Mouse (Mus musculus) kidney, postnatal 0 days (tissue): Measurements from ENCODE around the gene Opa3. TPM values are rescaled to one million over a fixed set of nuclear protein-coding genes. Genes with fewer than 3 reads are reported as not detected.

Source experiments
- ATAC-seq: fragments of 200-750 bp; cut with Nextera tagmentation; replicated peaks from 2 replicates; pipeline ENCODE4 v1.8.0; 2017; ENCODE audit warnings: low read depth, moderate number of reproducible peaks, moderate TSS enrichment, moderate library complexity; ENCODE audit not compliant: low FRiP score
- DNase-seq: peaks from one replicate; pipeline ENCODE4 v3.0.0-alpha.2; 2016; ENCODE audit warnings: low spot score
- H3K27ac ChIP-seq: fragments of 300-500 bp; sonication (generic); 2 replicates; pipeline ENCODE4 v1.5.1; 2014; ENCODE audit warnings: mild to moderate bottlenecking
- H3K27me3 ChIP-seq: fragments of 300-500 bp; sonication (generic); 2 replicates; pipeline ENCODE4 v1.6.1; 2014; ENCODE audit warnings: low read length, mixed read lengths; ENCODE audit not compliant: insufficient read depth
- H3K36me3 ChIP-seq: fragments of 300-500 bp; sonication (generic); 2 replicates; pipeline ENCODE4 v1.6.1; 2014; ENCODE audit warnings: low read length, mixed read lengths; ENCODE audit not compliant: insufficient read depth
- H3K4me1 ChIP-seq: fragments of 300-500 bp; sonication (generic); replicated peaks from 2 replicates; pipeline ENCODE4 v1.6.1; 2014; ENCODE audit warnings: antibody characterized with exemption, low read length, mixed read lengths; ENCODE audit not compliant: insufficient read depth
- H3K4me2 ChIP-seq: fragments of 300-500 bp; sonication (generic); 2 replicates; pipeline ENCODE4 v1.6.1; 2014; ENCODE audit warnings: mild to moderate bottlenecking, low read length, moderate library complexity, mixed read lengths
- H3K4me3 ChIP-seq: fragments of 300-500 bp; sonication (generic); replicated peaks from 2 replicates; pipeline ENCODE4 v1.5.1; 2014; ENCODE audit warnings: low read depth, low read length
- H3K9ac ChIP-seq: fragments of 300-500 bp; sonication (generic); 2 replicates; pipeline ENCODE4 v1.6.1; 2014; ENCODE audit warnings: low read depth, low read length
- H3K9me3 ChIP-seq: fragments of 300-500 bp; sonication (generic); replicated peaks from 2 replicates; pipeline ENCODE4 v1.6.1; 2016; ENCODE audit warnings: low read length, inconsistent platforms, mixed read lengths
- CTCF ChIP-seq: IDR thresholded peaks from 2 replicates; pipeline ENCODE4 v1.5.1; 2016; ENCODE audit warnings: antibody characterized with exemption, low read depth, mild to moderate bottlenecking, moderate library complexity
- WGBS: fragments of 180-500 bp; shearing (Covaris S2); extraction: QIAGEN DNeasy Blood & Tissue Kit; methylation state at CpG from one replicate; pipeline ENCODE4 v1.1.7; 2014; 5-methylcytosine and 5-hydroxymethylcytosine counted together
- polyA plus RNA-seq: library from polyadenylated mRNA; unstranded; fragments of >200 nt; fragmentation: Nextera tagmentation; extraction: Ambion mirVana; gene quantifications from 2 replicates; pipeline ENCODE4 v1.2.1, GENCODE M21; 2015

The Opa3 gene
- polyA plus RNA-seq, 1 experiment from 2014 or later: 30.4 TPM

- Histone ChIP-seq H3K27me3 (no peaks in the 10 kb centered on the region), H3K4me1 (0 out of 2 replicates have a peak, but pooled peaks cover 3% of the 10 kb centered on the region), H3K27ac (no peak overlapping the region), H3K9ac (no peak overlapping the region), H3K4me2 (no peak overlapping the region), H3K9me3 (no peaks in the 10 kb centered on the region), H3K36me3 (no peaks in the 10 kb centered on the region), H3K4me3 (no peak overlapping the region)
- 90% methylated on average over 14 of the region's 14 CpGs for WGBS
- TF ChIP-seq CTCF: no peak
- DNase-seq: no peak
- ATAC-seq: no peak
Observed at GRCm38 (mm10) chr7:19222875-19223274, 5.3 kb upstream of the Opa3 start.

- no peak for DNase-seq
- 78% methylated on average over 4 of the region's 4 CpGs for WGBS
- peaks cover 9% of the 10 kb centered on the region; the same call in 1 of the 2 replicates for H3K4me1 ChIP-seq
Observed at GRCm38 (mm10) chr7:19224933-19225332, 3.2 kb upstream of the Opa3 start.

DNA sequence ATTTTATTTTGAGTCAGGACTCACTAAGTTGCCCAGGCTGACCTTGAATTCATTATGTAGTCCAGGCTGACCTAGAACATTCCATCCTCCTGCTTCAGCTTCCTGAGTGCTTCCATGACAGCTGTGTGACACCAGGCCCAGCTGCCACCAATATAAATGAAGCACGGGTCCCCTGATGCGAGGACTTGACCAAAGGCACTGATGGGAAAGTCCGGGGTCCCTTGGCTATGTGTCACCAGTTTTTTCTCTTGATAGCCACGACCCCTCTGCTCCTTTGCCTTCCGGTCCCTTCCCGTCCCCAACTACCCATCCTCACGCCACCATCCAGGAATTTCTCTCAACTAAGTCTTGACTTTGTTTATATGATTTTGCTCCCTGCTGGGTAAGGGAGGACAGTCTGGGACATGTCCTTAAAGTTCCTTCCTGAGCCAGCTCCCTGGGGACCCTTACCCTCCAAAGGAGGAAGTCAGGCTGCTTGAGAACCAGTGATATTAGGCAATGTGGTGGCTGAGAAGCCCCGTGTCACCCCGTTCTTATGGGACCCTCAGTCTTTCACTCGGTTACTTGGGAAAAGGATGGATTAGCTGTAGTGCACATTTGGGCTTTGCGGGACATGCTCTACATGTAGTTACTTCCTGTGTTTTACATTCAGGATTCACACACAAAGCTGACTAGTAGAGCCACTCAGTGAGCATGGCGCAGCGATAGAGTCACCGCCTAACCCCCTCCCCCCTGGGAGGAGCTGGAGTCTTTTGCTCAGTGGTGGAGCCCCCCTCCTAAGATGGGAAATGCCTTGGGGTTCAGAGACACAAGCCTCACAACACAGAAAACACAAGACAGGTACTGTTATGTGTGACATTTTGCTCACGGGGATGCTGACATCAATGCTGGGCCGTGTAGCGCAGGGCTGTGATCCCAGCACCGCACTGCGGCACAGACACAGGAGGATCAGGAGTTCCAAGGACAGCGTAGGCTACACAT is 1.0 kb upstream of the Opa3 start:
- DNase-seq: peak; percentile 68
- peak overlapping the region; percentile 80 for H3K4me2 ChIP-seq
- H3K4me3 ChIP-seq: peak overlapping the region; percentile 62

More at GRCm38 (mm10) chr7:19224933-19225332, 3.2 kb upstream of the Opa3 start:
- TF ChIP-seq CTCF: no peak
- no peaks in the 10 kb centered on the region for H3K9me3 ChIP-seq
- no peak overlapping the region for H3K27ac ChIP-seq
- no peaks in the 10 kb centered on the region for H3K36me3 ChIP-seq
- H3K27me3 ChIP-seq: no peaks in the 10 kb centered on the region
- no peak overlapping the region for H3K4me2 ChIP-seq
- ATAC-seq: no peak
- no peak overlapping the region for H3K4me3 ChIP-seq
- H3K9ac ChIP-seq: no peak overlapping the region

GRCm38 (mm10) chr7:19228793-19229148 is 637 bp downstream of the Opa3 start:
- under 1% methylated on average over 14 of the region's 14 CpGs for WGBS
- H3K9ac ChIP-seq: peak overlapping the region; percentile 57
- TF ChIP-seq CTCF: no peak

More for the DNA sequence above, 1.0 kb upstream of the Opa3 start:
- H3K36me3 ChIP-seq: no peaks in the 10 kb centered on the region
- no peaks in the 10 kb centered on the region for H3K27me3 ChIP-seq
- TF ChIP-seq CTCF: no peak
- WGBS: 14% methylated on average over 20 of the region's 20 CpGs
- H3K4me1 ChIP-seq: peaks cover 9% of the 10 kb centered on the region; the same call in 1 of the 2 replicates
- peak overlapping the region; percentile 66 for H3K9ac ChIP-seq
- no peak; the same call in 1 of the 2 replicates for ATAC-seq
- H3K27ac ChIP-seq: peak overlapping the region; percentile 90
- H3K9me3 ChIP-seq: no peaks in the 10 kb centered on the region

GRCm38 (mm10) chr7:19229404-19229803 is 1.3 kb downstream of the Opa3 start:
- Histone ChIP-seq H3K27me3 (no peaks in the 10 kb centered on the region), H3K9me3 (no peaks in the 10 kb centered on the region), H3K4me2 (peak overlapping the region; percentile 68), H3K27ac (peak overlapping the region; percentile 99; the same call in 1 of the 2 replicates), H3K4me1 (peaks cover 9% of the 10 kb centered on the region; the same call in 1 of the 2 replicates), H3K4me3 (peak overlapping the region; percentile 62), H3K9ac (peak overlapping the region; percentile 57), H3K36me3 (no peaks in the 10 kb centered on the region)
- ATAC-seq: no peak
- no peak for TF ChIP-seq CTCF
- no peak for DNase-seq
- 26% methylated on average over 5 of the region's 5 CpGs for WGBS

More at GRCm38 (mm10) chr7:19228793-19229148, 637 bp downstream of the Opa3 start:
- no peaks in the 10 kb centered on the region for H3K27me3 ChIP-seq
- H3K36me3 ChIP-seq: no peaks in the 10 kb centered on the region
- H3K4me3 ChIP-seq: peak overlapping the region; percentile 62
- peaks cover 9% of the 10 kb centered on the region; the same call in 1 of the 2 replicates for H3K4me1 ChIP-seq
- H3K9me3 ChIP-seq: no peaks in the 10 kb centered on the region
- H3K4me2 ChIP-seq: peak overlapping the region; percentile 68
- no peak for ATAC-seq
- H3K27ac ChIP-seq: peak overlapping the region; percentile 99; the same call in 1 of the 2 replicates
- DNase-seq: no peak

DNA sequence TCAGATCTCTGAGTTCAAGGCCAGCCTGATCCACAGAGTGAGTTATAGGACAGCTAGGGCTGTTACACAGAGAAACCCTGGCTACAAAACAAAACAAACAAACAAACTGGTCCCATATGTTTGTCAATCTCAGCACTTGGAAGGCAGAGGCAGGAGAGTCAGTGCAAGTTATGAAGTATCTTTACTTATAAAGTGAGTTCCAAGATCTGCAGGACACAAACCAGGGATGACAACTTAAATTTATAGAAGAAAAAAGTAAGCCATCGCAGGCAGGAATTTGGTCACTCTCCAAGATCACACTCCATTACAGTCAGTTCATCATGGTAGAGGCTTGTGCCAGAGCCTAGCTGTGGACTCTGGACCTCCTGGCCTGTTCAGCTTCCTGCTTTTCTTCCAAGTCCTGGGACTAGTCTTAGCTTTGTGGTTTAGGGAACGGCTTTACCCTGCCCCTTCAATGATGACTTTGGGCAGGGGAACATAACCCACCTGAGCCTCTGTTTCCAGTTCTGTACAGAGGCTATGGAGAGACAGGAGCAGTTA is 2.0 kb downstream of the Opa3 start:
- no peaks in the 10 kb centered on the region for H3K9me3 ChIP-seq
- H3K9ac ChIP-seq: no peak overlapping the region

More for the DNA sequence above, 2.0 kb downstream of the Opa3 start:
- Histone ChIP-seq H3K4me3 (peak overlapping the region; percentile 62; the same call in 1 of the 2 replicates), H3K4me2 (no peak overlapping the region), H3K27me3 (no peaks in the 10 kb centered on the region), H3K4me1 (peaks cover 9% of the 10 kb centered on the region; the same call in 1 of the 2 replicates), H3K36me3 (no peaks in the 10 kb centered on the region), H3K27ac (peak overlapping the region; percentile 31; the same call in 1 of the 2 replicates)
- no peak for TF ChIP-seq CTCF
- DNase-seq: no peak
- 80% methylated on average over 2 of the region's 2 CpGs for WGBS
- ATAC-seq: no peak
